Mouse (Mus musculus): ENCODE data around the gene Rtn3. TPM values are rescaled to one million over a fixed set of nuclear protein-coding genes. Genes with fewer than 3 reads are reported as not detected.

The Rtn3 gene
- total RNA-seq, 2 experiments from 2014 or later = 75.2 to 76.0 TPM

DNA sequence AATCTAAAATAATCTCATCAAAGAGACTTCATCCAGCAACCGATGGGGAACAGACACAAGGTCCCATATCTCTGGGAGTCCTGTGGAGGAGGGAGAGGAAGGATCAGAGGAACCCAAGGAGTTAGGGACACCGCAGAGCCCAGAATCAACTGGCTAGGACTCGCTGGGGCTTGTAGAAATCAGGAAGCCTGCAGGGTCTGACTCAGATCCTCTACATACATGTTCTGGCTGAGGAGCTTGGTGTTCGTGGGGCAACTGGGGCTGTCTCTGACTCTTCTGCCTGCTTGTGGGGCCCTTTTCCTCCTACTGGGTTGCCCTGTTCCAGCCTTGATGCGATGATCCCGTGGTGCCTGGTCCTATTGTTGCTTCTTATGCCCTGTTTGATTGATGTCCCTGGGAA is 8.9 kb upstream of the Rtn3 start:
- no peak for DNase-seq (ENCODE audit: low spot score in 2 of 2)

DNA sequence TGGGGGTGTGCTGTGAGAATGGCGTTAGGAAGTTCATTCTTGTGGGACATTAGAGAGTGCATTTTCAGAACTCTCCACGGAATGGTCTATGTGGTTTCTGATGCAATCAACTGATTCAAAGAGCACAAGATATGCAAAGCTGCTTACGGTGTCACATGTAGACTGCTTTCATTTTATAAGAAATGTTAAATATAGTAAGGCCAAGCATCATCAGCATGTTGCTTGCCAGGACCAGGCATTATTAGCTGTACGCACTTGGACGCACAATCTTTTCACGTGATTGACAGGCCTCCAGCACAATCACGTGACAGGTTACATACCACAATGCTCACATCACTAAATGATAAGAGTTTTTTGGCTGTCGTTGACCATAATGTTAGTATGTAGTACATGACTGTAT is 4.6 kb upstream of the Rtn3 start:
- no peak for DNase-seq (ENCODE audit: low spot score in 2 of 2)

- no peak for DNase-seq (ENCODE audit: low spot score in 2 of 2)
Measured at GRCm38 (mm10) chr19:7484076-7484475, 995 bp upstream of the Rtn3 start.

GRCm38 (mm10) chr19:7483512-7483882 is 416 bp upstream of the Rtn3 start:
- no peak for DNase-seq (ENCODE audit: low spot score in 2 of 2)

DNA sequence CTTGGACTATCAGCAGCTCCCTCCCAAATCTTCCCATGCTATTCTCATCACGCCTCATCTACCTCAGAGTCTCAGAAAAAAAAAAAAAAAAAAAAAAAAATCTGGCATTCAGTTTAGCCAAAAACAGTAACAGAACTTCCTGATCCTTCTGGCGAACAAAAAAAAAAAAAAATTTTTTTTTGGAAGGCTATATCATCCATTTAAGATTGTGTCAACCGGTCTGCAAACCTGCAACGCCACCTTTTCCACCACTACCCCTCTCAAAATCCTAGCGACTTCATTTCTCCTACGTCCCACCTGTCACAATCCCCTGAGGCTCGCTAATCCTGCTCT is 849 bp downstream of the Rtn3 start:
- no peak for DNase-seq (ENCODE audit: low spot score in 2 of 2)

DNA sequence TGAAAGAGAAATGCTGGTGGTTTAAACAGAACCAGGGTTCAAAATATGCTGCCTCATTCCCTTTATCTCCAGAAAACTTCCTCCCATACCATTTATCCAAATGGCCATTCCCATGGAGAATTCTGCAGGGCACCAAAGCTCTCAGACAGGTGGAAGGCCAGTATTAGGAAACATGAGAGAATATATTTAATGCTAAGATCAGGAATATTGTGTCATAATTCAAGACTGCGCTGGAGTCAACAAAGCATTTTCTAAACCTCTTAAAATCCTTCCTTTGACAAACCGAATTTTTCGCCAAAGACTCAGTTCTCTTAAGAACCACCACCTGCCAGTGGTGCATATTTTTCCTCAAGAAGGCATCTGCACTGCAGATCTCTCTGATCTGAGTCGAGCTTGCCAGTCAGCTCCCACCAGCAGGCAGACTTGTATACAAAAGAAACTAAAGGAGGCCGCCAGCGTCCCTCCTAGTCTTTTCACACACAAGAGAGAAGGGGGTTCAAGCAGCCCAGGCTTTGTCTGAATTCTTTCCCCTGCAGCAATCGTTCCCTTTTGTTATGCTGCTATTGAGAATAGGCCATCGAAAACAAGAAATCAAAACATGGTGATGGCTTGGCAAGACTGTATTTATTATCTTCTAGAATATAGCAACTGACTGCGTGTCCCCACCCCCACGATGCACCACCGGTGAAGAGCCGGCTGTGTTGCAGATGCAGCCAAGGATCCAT is 1.4 kb downstream of the Rtn3 start:
- peak in 1 of 2 experiments; percentile 39 for DNase-seq (ENCODE audit: low spot score in 2 of 2)

- DNase-seq (ENCODE audit: low spot score in 2 of 2) = no peak
Measured at GRCm38 (mm10) chr19:7479751-7480248, 3.3 kb downstream of the Rtn3 start.

DNA sequence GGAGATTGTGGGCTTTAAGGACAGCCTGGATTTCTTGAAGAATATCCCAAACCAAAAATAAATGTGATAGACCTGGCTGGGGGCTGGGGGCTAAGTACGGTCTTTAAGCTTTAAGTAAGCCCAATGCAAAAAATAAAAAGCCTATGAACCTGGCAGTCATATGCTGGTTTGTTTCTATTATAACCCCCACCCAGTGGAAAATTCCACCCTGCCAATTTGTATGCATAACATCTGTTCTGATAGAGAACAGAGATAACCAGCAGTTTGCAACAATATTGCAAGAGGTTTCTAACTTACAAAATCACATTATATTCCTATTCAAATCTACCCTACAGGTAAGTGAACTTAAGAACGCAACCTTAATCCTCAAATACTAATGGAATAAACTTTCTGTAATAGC is 12.4 kb downstream of the Rtn3 start:
- no peak for DNase-seq (ENCODE audit: low spot score in 2 of 2)

- DNase-seq (ENCODE audit: low spot score in 2 of 2) = no peak
Measured at GRCm38 (mm10) chr19:7467915-7468314, 15.2 kb downstream of the Rtn3 start.

DNA sequence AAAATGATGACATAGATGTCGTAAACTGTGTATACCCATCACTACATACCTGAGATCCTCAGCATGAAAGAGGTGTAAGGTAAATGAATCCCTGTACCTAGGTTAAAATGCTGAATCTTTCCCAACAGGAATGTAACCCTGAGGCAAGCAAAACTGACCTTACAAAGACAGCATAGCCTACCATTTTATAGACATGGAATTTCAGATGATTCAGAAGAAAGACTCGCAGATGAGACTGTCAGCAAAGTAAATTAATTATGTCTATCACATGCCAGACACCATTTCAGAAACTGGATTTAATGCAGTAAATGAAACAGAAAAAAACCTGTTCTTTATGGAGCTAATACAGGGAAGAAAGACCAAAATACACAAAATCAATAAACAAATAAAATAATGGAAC is 23.7 kb downstream of the Rtn3 start:
- DNase-seq (ENCODE audit: low spot score in 2 of 2) = no peak

GRCm38 (mm10) chr19:7458901-7459300 is 24.2 kb downstream of the Rtn3 start:
- no peak for DNase-seq (ENCODE audit: low spot score in 2 of 2)

GRCm38 (mm10) chr19:7456803-7457202 is 26.3 kb downstream of the Rtn3 start:
- DNase-seq (ENCODE audit: low spot score in 2 of 2) = no peak

DNA sequence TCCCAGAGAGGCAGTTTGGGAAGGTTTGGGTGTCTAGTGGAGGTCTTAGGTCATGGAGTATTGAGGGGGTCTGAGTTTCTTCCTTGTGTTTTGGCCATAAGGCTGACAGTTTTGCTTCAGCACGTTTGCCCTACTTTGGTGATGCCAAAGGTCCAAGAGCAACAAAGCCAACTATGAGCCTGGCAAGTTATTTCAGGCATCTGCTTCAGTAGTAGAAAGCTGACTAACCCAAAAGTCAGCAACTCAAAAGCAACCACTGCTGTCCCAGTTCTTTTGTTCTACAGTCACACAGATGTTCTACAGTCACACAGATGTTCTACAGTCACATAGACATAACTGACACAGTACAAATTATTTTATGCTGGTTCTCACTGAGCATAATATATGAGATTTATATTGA is 37.5 kb downstream of the Rtn3 start:
- no peak for DNase-seq (ENCODE audit: low spot score in 2 of 2)

- DNase-seq (ENCODE audit: low spot score in 2 of 2) = no peak
Measured at GRCm38 (mm10) chr19:7445105-7445504, 38.0 kb downstream of the Rtn3 start.

DNA sequence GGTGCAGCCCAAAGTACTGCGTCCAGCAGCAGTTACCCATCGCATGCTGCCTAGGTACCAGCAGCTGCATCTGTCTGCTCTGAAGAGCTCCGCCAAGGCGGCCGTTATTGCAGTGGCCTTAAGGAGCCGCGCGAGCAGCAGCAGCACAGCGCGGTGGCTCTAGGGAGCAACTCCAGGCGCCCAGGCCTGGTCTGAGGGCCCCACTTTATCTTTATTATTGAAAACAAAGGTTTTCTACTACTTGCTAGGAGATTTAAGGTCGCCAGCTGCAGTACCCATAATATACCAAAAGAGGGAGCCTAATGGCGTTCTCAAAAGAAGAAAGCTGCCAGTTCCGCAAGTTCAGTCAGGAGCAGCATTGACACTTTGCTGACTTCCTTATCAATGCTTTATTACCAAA is 41.6 kb downstream of the Rtn3 start:
- DNase-seq (ENCODE audit: low spot score in 2 of 2) = peak; percentile 20 to 64

DNA sequence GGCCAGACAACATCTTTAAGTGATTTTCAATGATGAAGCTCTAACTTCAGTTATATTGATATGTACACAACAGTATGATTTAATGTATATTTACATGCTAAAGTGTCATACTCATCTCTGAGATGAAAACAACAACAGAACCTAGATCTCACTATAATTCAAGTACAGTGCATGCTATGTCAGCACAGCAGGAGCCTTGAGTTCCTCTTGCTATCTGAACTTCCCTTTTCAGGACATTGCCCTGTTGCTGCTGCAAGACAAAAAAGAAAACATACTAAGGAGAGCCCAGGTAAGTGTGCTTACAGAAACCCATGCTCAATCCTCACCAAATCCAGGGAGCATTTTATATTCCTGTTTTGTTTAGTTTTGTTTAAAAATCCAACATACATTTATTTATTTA is 44.8 kb downstream of the Rtn3 start:
- no peak for DNase-seq (ENCODE audit: low spot score in 2 of 2)

DNA sequence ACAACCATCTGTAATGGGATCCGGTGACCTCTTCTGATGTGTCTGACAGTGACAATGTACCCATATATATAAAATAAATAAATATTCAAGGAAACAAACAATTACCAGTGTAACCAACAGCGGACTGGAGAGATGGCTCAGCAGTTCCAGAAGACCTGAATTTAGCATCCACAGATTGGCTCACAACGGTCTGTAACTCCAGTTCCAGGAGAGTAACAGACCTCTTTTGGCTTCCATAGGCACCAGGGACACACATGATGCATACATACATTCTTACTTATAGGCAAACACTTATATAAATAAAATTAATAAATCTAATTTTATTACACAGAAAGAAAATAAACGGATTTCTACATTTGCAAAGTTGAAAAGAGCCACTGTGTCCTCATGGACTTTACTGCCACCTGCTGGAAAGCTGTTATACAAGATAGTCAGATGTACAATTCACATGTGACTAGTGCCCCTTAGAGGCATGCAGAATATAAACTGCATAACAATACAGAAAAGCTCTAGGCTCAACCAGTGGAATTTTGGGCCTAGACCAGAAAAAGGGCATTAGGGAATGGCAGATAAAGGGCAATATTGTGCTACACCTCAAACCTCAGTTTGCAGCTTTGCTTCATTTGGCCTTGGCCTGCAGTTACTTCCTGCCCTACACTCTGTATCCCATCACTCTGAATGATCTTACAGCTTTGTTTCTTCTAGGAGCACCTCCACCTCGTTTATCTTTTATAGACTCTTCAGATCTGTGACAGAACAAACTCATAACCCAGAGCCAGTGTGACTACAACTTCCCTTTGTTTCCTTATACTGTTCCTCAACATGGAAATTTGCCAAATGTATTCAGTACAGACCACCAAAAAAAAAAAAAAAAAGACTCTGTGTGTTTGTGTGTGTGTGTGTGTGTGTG is 46.8 kb downstream of the Rtn3 start:
- peak in 1 of 2 experiments; percentile 43 for DNase-seq (ENCODE audit: low spot score in 2 of 2)

GRCm38 (mm10) chr19:7434887-7435286 is 48.2 kb downstream of the Rtn3 start:
- DNase-seq (ENCODE audit: low spot score in 2 of 2) = no peak

DNA sequence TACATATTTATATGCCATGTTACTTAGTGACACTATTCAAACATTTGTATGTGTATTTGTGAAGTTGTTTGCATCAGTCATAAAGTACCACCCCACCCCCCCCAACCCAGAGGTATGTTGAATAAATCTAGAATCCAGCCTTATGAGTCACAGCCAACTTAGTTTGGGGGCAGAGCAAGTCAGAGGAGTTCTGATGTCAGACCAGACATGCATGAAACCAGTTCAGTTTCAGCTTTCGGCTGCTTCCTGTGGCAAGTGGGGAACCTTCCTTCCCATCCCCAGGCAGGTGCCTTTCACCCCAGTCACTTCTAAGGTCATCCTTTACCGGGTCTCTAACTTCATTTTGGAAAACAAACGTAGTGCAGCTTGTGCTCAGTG is 57.7 kb downstream of the Rtn3 start:
- no peak for DNase-seq (ENCODE audit: low spot score in 2 of 2)

GRCm38 (mm10) chr19:7424590-7425397 is 58.3 kb downstream of the Rtn3 start:
- DNase-seq (ENCODE audit: low spot score in 2 of 2) = no peak

- no peak for DNase-seq (ENCODE audit: low spot score in 2 of 2)
Measured at GRCm38 (mm10) chr19:7424131-7424530, 59.0 kb downstream of the Rtn3 start.

GRCm38 (mm10) chr19:7423656-7424030 is 59.4 kb downstream of the Rtn3 start:
- DNase-seq (ENCODE audit: low spot score in 2 of 2) = no peak

Data from gastrocnemius, postnatal 4 days (tissue).